Mouse (Mus musculus) regulatory T cell (primary cell): ENCODE measurements around the gene Aig1.

Experiments used
- in situ Hi-C: fragments of 300-600 bp; cut with MboI, MseI; formaldehyde crosslinking; loops from one replicate; pipeline ENCODE4 v1.15.1; 2025; ENCODE audit warnings: high pct_unique_total_duplicates

Gene Aig1

GRCm38 (mm10) chr10:13641750-13642149 is 227.0 kb downstream of the Aig1 start:
- in situ Hi-C loops, result no loop called here

- in situ Hi-C loops, result no loop called here
These were observed 237.0 kb downstream of the Aig1 start for GRCm38 (mm10) chr10:13631796-13632195.

- in situ Hi-C loops, result no loop called here
These were observed 245.0 kb downstream of the Aig1 start for GRCm38 (mm10) chr10:13623735-13624134.

GRCm38 (mm10) chr10:13600926-13601325 is 267.9 kb downstream of the Aig1 start:
- in situ Hi-C loops, result no loop called here

- in situ Hi-C loops, result no loop called here
These were observed 271.3 kb downstream of the Aig1 start for GRCm38 (mm10) chr10:13597491-13597890.
